Mouse (Mus musculus): Measurements from ENCODE around the gene Stmn1.

Stmn1 gene

GRCm38 (mm10) chr4:134468215-134468575 is at the start of gene Stmn1:
TSS of gene Stmn1 (plus strand) at chr4:134468320.
- peak; percentile 90 for DNase-seq (ENCODE audit: low spot score)

- DNase-seq (ENCODE audit: low spot score): no peak
Observed at GRCm38 (mm10) chr4:134421971-134422370, 46.1 kb upstream of the Stmn1 start.

GRCm38 (mm10) chr4:134423949-134424348 is 44.2 kb upstream of the Stmn1 start:
- DNase-seq (ENCODE audit: low spot score): no peak

- DNase-seq (ENCODE audit: low spot score): no peak
Observed at GRCm38 (mm10) chr4:134425088-134425487, 43.0 kb upstream of the Stmn1 start.

GRCm38 (mm10) chr4:134430381-134431004 is 37.6 kb upstream of the Stmn1 start:
- DNase-seq (ENCODE audit: low spot score): peak; percentile 84

GRCm38 (mm10) chr4:134432686-134433360 is 35.3 kb upstream of the Stmn1 start:
- DNase-seq (ENCODE audit: low spot score): no peak

- no peak for DNase-seq (ENCODE audit: low spot score)
Observed at GRCm38 (mm10) chr4:134436185-134436584, 31.9 kb upstream of the Stmn1 start.

GRCm38 (mm10) chr4:134436659-134437058 is 31.5 kb upstream of the Stmn1 start:
- no peak for DNase-seq (ENCODE audit: low spot score)

- no peak for DNase-seq (ENCODE audit: low spot score)
Observed at GRCm38 (mm10) chr4:134439119-134439518, 29.0 kb upstream of the Stmn1 start.

GRCm38 (mm10) chr4:134439919-134440318 is 28.2 kb upstream of the Stmn1 start:
- DNase-seq (ENCODE audit: low spot score): no peak

GRCm38 (mm10) chr4:134442216-134442615 is 25.9 kb upstream of the Stmn1 start:
- DNase-seq (ENCODE audit: low spot score): no peak

- no peak for DNase-seq (ENCODE audit: low spot score)
Observed at GRCm38 (mm10) chr4:134443589-134443988, 24.5 kb upstream of the Stmn1 start.

GRCm38 (mm10) chr4:134444949-134445348 is 23.2 kb upstream of the Stmn1 start:
- no peak for DNase-seq (ENCODE audit: low spot score)

GRCm38 (mm10) chr4:134445489-134445888 is 22.6 kb upstream of the Stmn1 start:
- no peak for DNase-seq (ENCODE audit: low spot score)

- DNase-seq (ENCODE audit: low spot score): no peak
Observed at GRCm38 (mm10) chr4:134447966-134448365, 20.2 kb upstream of the Stmn1 start.

GRCm38 (mm10) chr4:134449595-134450391 is 18.3 kb upstream of the Stmn1 start:
- no peak for DNase-seq (ENCODE audit: low spot score)

- DNase-seq (ENCODE audit: low spot score): no peak
Observed at GRCm38 (mm10) chr4:134450392-134451195, 17.5 kb upstream of the Stmn1 start.

- no peak for DNase-seq (ENCODE audit: low spot score)
Observed at GRCm38 (mm10) chr4:134451484-134451883, 16.6 kb upstream of the Stmn1 start.

GRCm38 (mm10) chr4:134453619-134454400 is 14.3 kb upstream of the Stmn1 start:
- no peak for DNase-seq (ENCODE audit: low spot score)

- no peak for DNase-seq (ENCODE audit: low spot score)
Observed at GRCm38 (mm10) chr4:134455310-134455709, 12.8 kb upstream of the Stmn1 start.

GRCm38 (mm10) chr4:134457130-134457825 is 10.8 kb upstream of the Stmn1 start:
- no peak for DNase-seq (ENCODE audit: low spot score)

All from layer of hippocampus, adult 9-10 months (tissue).